Mouse (Mus musculus) embryonic facial prominence, embryonic 15.5 days (tissue): ENCODE measurements around the gene Riok2. TPM values are rescaled to one million over a fixed set of nuclear protein-coding genes. Genes with fewer than 3 reads are reported as not detected.
"Not testable (repeated sequence)": the region's sequence is repeated elsewhere in the genome, so short reads cannot be mapped to it uniquely, and the experiment has no call there.

Experiments used
- ATAC-seq: fragments of 200-750 bp; cut with Nextera tagmentation; 2 replicates; pipeline ENCODE4 v1.8.0; 2017; ENCODE audit warnings: low read depth, moderate TSS enrichment; ENCODE audit not compliant: insufficient number of reproducible peaks, low FRiP score, low TSS enrichment
- H3K27ac ChIP-seq: fragments of 300-500 bp; sonication (generic); replicated peaks from 2 replicates; pipeline ENCODE4 v1.5.1; 2015; ENCODE audit warnings: mild to moderate bottlenecking, inconsistent platforms
- H3K27me3 ChIP-seq: fragments of 300-500 bp; sonication (generic); 2 replicates; pipeline ENCODE4 v1.6.1; 2015; ENCODE audit warnings: inconsistent platforms
- H3K36me3 ChIP-seq: fragments of 300-500 bp; sonication (generic); 2 replicates; pipeline ENCODE4 v1.6.1; 2015; ENCODE audit warnings: mild to moderate bottlenecking, inconsistent platforms
- H3K4me1 ChIP-seq: fragments of 300-500 bp; sonication (generic); 2 replicates; pipeline ENCODE4 v1.6.1; 2015; ENCODE audit warnings: inconsistent platforms
- H3K4me2 ChIP-seq: fragments of 300-500 bp; sonication (generic); replicated peaks from 2 replicates; pipeline ENCODE4 v1.6.1; 2015; ENCODE audit warnings: mild to moderate bottlenecking, inconsistent platforms
- H3K4me3 ChIP-seq: fragments of 300-500 bp; sonication (generic); replicated peaks from 2 replicates; pipeline ENCODE4 v1.5.1; 2015; ENCODE audit warnings: mild to moderate bottlenecking, inconsistent platforms
- H3K9ac ChIP-seq: fragments of 300-500 bp; sonication (generic); 2 replicates; pipeline ENCODE4 v1.6.1; 2015; ENCODE audit warnings: inconsistent platforms
- H3K9me3 ChIP-seq: fragments of 300-500 bp; sonication (generic); replicated peaks from 2 replicates; pipeline ENCODE4 v1.6.1; 2016; ENCODE audit warnings: inconsistent platforms
- whole genome bisulfite sequencing: fragments of 180-500 bp; shearing (Covaris S2); methylation state at CpG from one replicate; pipeline ENCODE4 v1.1.7; 2015; 5-methylcytosine and 5-hydroxymethylcytosine counted together
- polyA plus RNA-seq: library from polyadenylated mRNA; unstranded; fragments of >200 nt; fragmentation: Nextera tagmentation; extraction: Ambion mirVana; gene quantifications from 2 replicates; pipeline ENCODE4 v1.2.1, GENCODE M21; 2015

The Riok2 gene
- 23.2 and 23.6 TPM in 2 replicates for polyA plus RNA-seq

GRCm38 (mm10) chr17:17373918-17374910 is at the start of gene Riok2:
TSS of gene Riok2 (plus strand) at chr17:17374309.
- peak within 1 kb of the TSS; percentile 72 for H3K9ac ChIP-seq
- H3K4me2 ChIP-seq = peak within 1 kb of the TSS; percentile 64
- H3K36me3 ChIP-seq = peaks cover 14% of the 10 kb centered on the region; the same call in 1 of the 2 replicates
- under 1% methylated on average over 48 of the region's 48 CpGs for WGBS
- peak; percentile 96 for ATAC-seq
- no peaks in the 10 kb centered on the region for H3K9me3 ChIP-seq
- H3K27me3 ChIP-seq = no peaks in the 10 kb centered on the region
- H3K27ac ChIP-seq = peak within 1 kb of the TSS; percentile 91
- peaks cover 11% of the 10 kb centered on the region for H3K4me1 ChIP-seq
- H3K4me3 ChIP-seq = peak within 1 kb of the TSS; percentile 74

GRCm38 (mm10) chr17:17326022-17326421 is 48.1 kb upstream of the Riok2 start:
- not testable (repeated sequence) for H3K27ac ChIP-seq, H3K4me3 ChIP-seq, H3K27me3 ChIP-seq, H3K9me3 ChIP-seq, H3K4me1 ChIP-seq, H3K36me3 ChIP-seq, H3K4me2 ChIP-seq, H3K9ac ChIP-seq, ATAC-seq
- WGBS = 91% methylated on average over 1 of the region's 1 CpGs

- Histone ChIP-seq H3K4me2 (no peak overlapping the region), H3K9ac (no peak overlapping the region)
These were observed 47.5 kb upstream of the Riok2 start for GRCm38 (mm10) chr17:17326636-17327035.

GRCm38 (mm10) chr17:17345374-17346183 is 28.5 kb upstream of the Riok2 start:
- not testable (repeated sequence) for H3K9ac ChIP-seq, H3K4me1 ChIP-seq, H3K27ac ChIP-seq, H3K36me3 ChIP-seq, H3K9me3 ChIP-seq, H3K27me3 ChIP-seq
- 3% methylated on average over 37 of the region's 40 CpGs for WGBS
- H3K4me3 ChIP-seq = peak overlapping the region; percentile 32
- peak overlapping the region; percentile 49 for H3K4me2 ChIP-seq
- peak; percentile 43 for ATAC-seq

More at GRCm38 (mm10) chr17:17326636-17327035, 47.5 kb upstream of the Riok2 start:
- 0 out of 2 replicates have a peak, but pooled peaks cover 3% of the 10 kb centered on the region for H3K9me3 ChIP-seq
- no peak overlapping the region for H3K27ac ChIP-seq
- no peak overlapping the region for H3K4me3 ChIP-seq
- H3K4me1 ChIP-seq = no peaks in the 10 kb centered on the region
- no peaks in the 10 kb centered on the region for H3K36me3 ChIP-seq
- no peaks in the 10 kb centered on the region for H3K27me3 ChIP-seq
- ATAC-seq = no peak
- whole genome bisulfite sequencing = 81% methylated on average over 4 of the region's 4 CpGs

GRCm38 (mm10) chr17:17346281-17346680 is 27.8 kb upstream of the Riok2 start:
- H3K9ac ChIP-seq, ATAC-seq, H3K4me1 ChIP-seq, H3K27me3 ChIP-seq, H3K27ac ChIP-seq, H3K36me3 ChIP-seq, H3K9me3 ChIP-seq: not testable (repeated sequence)
- 38% methylated on average over 4 of the region's 4 CpGs for WGBS
- Histone ChIP-seq H3K4me3 (peak overlapping the region; percentile 32), H3K4me2 (peak overlapping the region; percentile 49)

- Histone ChIP-seq H3K9ac (peak overlapping the region; percentile 72), H3K27ac (peak overlapping the region; percentile 91), H3K4me1 (peaks cover 11% of the 10 kb centered on the region), H3K4me3 (peak overlapping the region; percentile 74), H3K4me2 (peak overlapping the region; percentile 64), H3K27me3 (no peaks in the 10 kb centered on the region), H3K9me3 (no peaks in the 10 kb centered on the region), H3K36me3 (peaks cover 9% of the 10 kb centered on the region; the same call in 1 of the 2 replicates)
- no peak for ATAC-seq
- 5% methylated on average over 6 of the region's 6 CpGs for WGBS
These were observed 575 bp upstream of the Riok2 start for GRCm38 (mm10) chr17:17373550-17373917.

- Histone ChIP-seq H3K27ac (no peak overlapping the region), H3K4me2 (peak overlapping the region; percentile 64), H3K9me3 (no peaks in the 10 kb centered on the region), H3K9ac (no peak overlapping the region), H3K4me3 (peak overlapping the region; percentile 74), H3K27me3 (no peaks in the 10 kb centered on the region), H3K36me3 (peaks cover 16% of the 10 kb centered on the region), H3K4me1 (peaks cover 11% of the 10 kb centered on the region)
- WGBS = 86% methylated on average over 3 of the region's 3 CpGs
- ATAC-seq = no peak
These were observed 1.5 kb downstream of the Riok2 start for GRCm38 (mm10) chr17:17375581-17375980.

- Histone ChIP-seq H3K36me3 (peaks cover 63% of the 10 kb centered on the region), H3K4me1 (no peaks in the 10 kb centered on the region), H3K27me3 (no peaks in the 10 kb centered on the region), H3K27ac (no peak overlapping the region), H3K4me3 (no peak overlapping the region), H3K4me2 (no peak overlapping the region), H3K9ac (no peak overlapping the region), H3K9me3 (no peaks in the 10 kb centered on the region)
- ATAC-seq = no peak
- 96% methylated on average over 4 of the region's 4 CpGs for WGBS
These were observed 9.6 kb downstream of the Riok2 start for GRCm38 (mm10) chr17:17383703-17384102.

GRCm38 (mm10) chr17:17384502-17384901 is 10.4 kb downstream of the Riok2 start:
- no peaks in the 10 kb centered on the region for H3K9me3 ChIP-seq
- WGBS = 97% methylated on average over 3 of the region's 3 CpGs
- no peak overlapping the region for H3K4me2 ChIP-seq
- H3K4me1 ChIP-seq = no peaks in the 10 kb centered on the region
- H3K27me3 ChIP-seq = no peaks in the 10 kb centered on the region
- H3K27ac ChIP-seq = no peak overlapping the region
- no peak overlapping the region for H3K9ac ChIP-seq
- H3K36me3 ChIP-seq = peaks cover 64% of the 10 kb centered on the region
- H3K4me3 ChIP-seq = no peak overlapping the region
- no peak for ATAC-seq

GRCm38 (mm10) chr17:17386117-17386516 is 12.0 kb downstream of the Riok2 start:
- peaks cover 64% of the 10 kb centered on the region for H3K36me3 ChIP-seq
- no peak overlapping the region for H3K4me3 ChIP-seq
- WGBS = 89% methylated on average over 2 of the region's 2 CpGs
- no peak for ATAC-seq
- H3K27ac ChIP-seq = no peak overlapping the region
- H3K9me3 ChIP-seq = no peaks in the 10 kb centered on the region
- no peak overlapping the region for H3K9ac ChIP-seq
- no peaks in the 10 kb centered on the region for H3K27me3 ChIP-seq
- no peaks in the 10 kb centered on the region for H3K4me1 ChIP-seq
- no peak overlapping the region for H3K4me2 ChIP-seq

GRCm38 (mm10) chr17:17391823-17392222 is 17.7 kb downstream of the Riok2 start:
- H3K9me3 ChIP-seq = no peaks in the 10 kb centered on the region
- 78% methylated on average over 4 of the region's 4 CpGs for WGBS
- no peak overlapping the region for H3K9ac ChIP-seq
- H3K36me3 ChIP-seq = peaks cover 27% of the 10 kb centered on the region
- ATAC-seq = no peak
- H3K27ac ChIP-seq = no peak overlapping the region
- no peak overlapping the region for H3K4me3 ChIP-seq
- no peaks in the 10 kb centered on the region for H3K27me3 ChIP-seq
- H3K4me2 ChIP-seq = no peak overlapping the region
- H3K4me1 ChIP-seq = no peaks in the 10 kb centered on the region
